Mouse (Mus musculus): ENCODE data around the gene Ndrg3. TPM values are rescaled to one million over a fixed set of nuclear protein-coding genes. Genes with fewer than 3 reads are reported as not detected.
A peak's percentile ranks its signal among the peaks of the same experiment; 100 is the strongest.

The Ndrg3 gene
- polyA plus RNA-seq, 1 experiment = 63.6 TPM

GRCm38 (mm10) chr2:157006511-157007233 is 14.8 kb upstream of the Ndrg3 start, which contains the start of gene Dsn1:
Gene Dsn1, minus strand, starts transcription at chr2:157007154.
- Histone ChIP-seq H3K4me3 (ENCODE audit: insufficient read depth, low read length) (peak within 1 kb of the TSS; percentile 75), H3K4me1 (ENCODE audit: control insufficient read depth, insufficient read depth, low read length) (peaks cover 5% of the 10 kb centered on the region; the same call in 1 of the 2 replicates), H3K27ac (ENCODE audit: insufficient read depth, low read length) (peak within 1 kb of the TSS; percentile 12; the same call in 1 of the 2 replicates)
- TF ChIP-seq CTCF (IDR thresholded peaks at IDR 0.05; ENCODE audit: borderline replicate concordance, insufficient read depth, low read length) = no peak
- TF ChIP-seq POLR2A (IDR thresholded peaks at IDR 0.05; ENCODE audit: low read depth, low read length) = peak; percentile 94

- no peak for TF ChIP-seq POLR2A (IDR thresholded peaks at IDR 0.05; ENCODE audit: low read depth, low read length)
- TF ChIP-seq CTCF (IDR thresholded peaks at IDR 0.05; ENCODE audit: borderline replicate concordance, insufficient read depth, low read length) = no peak
- H3K4me3 ChIP-seq (ENCODE audit: insufficient read depth, low read length) = no peak overlapping the region
- H3K4me1 ChIP-seq (ENCODE audit: control insufficient read depth, insufficient read depth, low read length) = peaks cover 3% of the 10 kb centered on the region; the same call in 1 of the 2 replicates
- no peak overlapping the region for H3K27ac ChIP-seq (ENCODE audit: insufficient read depth, low read length)
Measured at GRCm38 (mm10) chr2:157002321-157002720, 10.5 kb upstream of the Ndrg3 start.

GRCm38 (mm10) chr2:156998263-156998662 is 6.4 kb upstream of the Ndrg3 start:
- no peak overlapping the region for H3K27ac ChIP-seq (ENCODE audit: insufficient read depth, low read length)
- H3K4me3 ChIP-seq (ENCODE audit: insufficient read depth, low read length) = no peak overlapping the region
- TF ChIP-seq POLR2A (IDR thresholded peaks at IDR 0.05; ENCODE audit: low read depth, low read length) (no peak), CTCF (IDR thresholded peaks at IDR 0.05; ENCODE audit: borderline replicate concordance, insufficient read depth, low read length) (no peak)
- H3K4me1 ChIP-seq (ENCODE audit: control insufficient read depth, insufficient read depth, low read length) = no peaks in the 10 kb centered on the region

GRCm38 (mm10) chr2:156996576-156996975 is 4.7 kb upstream of the Ndrg3 start:
- no peaks in the 10 kb centered on the region for H3K4me1 ChIP-seq (ENCODE audit: control insufficient read depth, insufficient read depth, low read length)
- H3K27ac ChIP-seq (ENCODE audit: insufficient read depth, low read length) = no peak overlapping the region
- TF ChIP-seq POLR2A (IDR thresholded peaks at IDR 0.05; ENCODE audit: low read depth, low read length) (no peak), CTCF (IDR thresholded peaks at IDR 0.05; ENCODE audit: borderline replicate concordance, insufficient read depth, low read length) (peak; percentile 53)
- H3K4me3 ChIP-seq (ENCODE audit: insufficient read depth, low read length) = no peak overlapping the region

GRCm38 (mm10) chr2:156990727-156991431 is 977 bp downstream of the Ndrg3 start:
- H3K4me3 ChIP-seq (ENCODE audit: insufficient read depth, low read length) = peak overlapping the region; percentile 73
- TF ChIP-seq CTCF (IDR thresholded peaks at IDR 0.05; ENCODE audit: borderline replicate concordance, insufficient read depth, low read length) = no peak
- no peak for TF ChIP-seq POLR2A (IDR thresholded peaks at IDR 0.05; ENCODE audit: low read depth, low read length)
- H3K27ac ChIP-seq (ENCODE audit: insufficient read depth, low read length) = no peak overlapping the region
- H3K4me1 ChIP-seq (ENCODE audit: control insufficient read depth, insufficient read depth, low read length) = no peaks in the 10 kb centered on the region

- TF ChIP-seq POLR2A (IDR thresholded peaks at IDR 0.05; ENCODE audit: low read depth, low read length) (no peak), CTCF (IDR thresholded peaks at IDR 0.05; ENCODE audit: borderline replicate concordance, insufficient read depth, low read length) (no peak)
- Histone ChIP-seq H3K27ac (ENCODE audit: insufficient read depth, low read length) (no peak overlapping the region), H3K4me3 (ENCODE audit: insufficient read depth, low read length) (no peak overlapping the region), H3K4me1 (ENCODE audit: control insufficient read depth, insufficient read depth, low read length) (no peaks in the 10 kb centered on the region)
Measured at GRCm38 (mm10) chr2:156987316-156987715, 4.5 kb downstream of the Ndrg3 start.

- H3K4me1 ChIP-seq (ENCODE audit: control insufficient read depth, insufficient read depth, low read length) = peaks cover 7% of the 10 kb centered on the region; the same call in 1 of the 2 replicates
- no peak for TF ChIP-seq CTCF (IDR thresholded peaks at IDR 0.05; ENCODE audit: borderline replicate concordance, insufficient read depth, low read length)
- TF ChIP-seq POLR2A (IDR thresholded peaks at IDR 0.05; ENCODE audit: low read depth, low read length) = no peak
- H3K4me3 ChIP-seq (ENCODE audit: insufficient read depth, low read length) = no peak overlapping the region
- no peak overlapping the region for H3K27ac ChIP-seq (ENCODE audit: insufficient read depth, low read length)
Measured at GRCm38 (mm10) chr2:156982864-156983263, 9.0 kb downstream of the Ndrg3 start.

GRCm38 (mm10) chr2:156981291-156981690 is 10.6 kb downstream of the Ndrg3 start:
- TF ChIP-seq POLR2A (IDR thresholded peaks at IDR 0.05; ENCODE audit: low read depth, low read length) (no peak), CTCF (IDR thresholded peaks at IDR 0.05; ENCODE audit: borderline replicate concordance, insufficient read depth, low read length) (no peak)
- H3K27ac ChIP-seq (ENCODE audit: insufficient read depth, low read length) = no peak overlapping the region
- no peak overlapping the region for H3K4me3 ChIP-seq (ENCODE audit: insufficient read depth, low read length)
- peaks cover 10% of the 10 kb centered on the region for H3K4me1 ChIP-seq (ENCODE audit: control insufficient read depth, insufficient read depth, low read length)

- TF ChIP-seq CTCF (IDR thresholded peaks at IDR 0.05; ENCODE audit: borderline replicate concordance, insufficient read depth, low read length) (no peak), POLR2A (IDR thresholded peaks at IDR 0.05; ENCODE audit: low read depth, low read length) (no peak)
- Histone ChIP-seq H3K4me3 (ENCODE audit: insufficient read depth, low read length) (no peak overlapping the region), H3K4me1 (ENCODE audit: control insufficient read depth, insufficient read depth, low read length) (peaks cover 10% of the 10 kb centered on the region), H3K27ac (ENCODE audit: insufficient read depth, low read length) (peak overlapping the region; percentile 35; the same call in 1 of the 2 replicates)
Measured at GRCm38 (mm10) chr2:156980059-156980458, 11.8 kb downstream of the Ndrg3 start.

- Histone ChIP-seq H3K4me3 (ENCODE audit: insufficient read depth, low read length) (no peak overlapping the region), H3K4me1 (ENCODE audit: control insufficient read depth, insufficient read depth, low read length) (peaks cover 17% of the 10 kb centered on the region), H3K27ac (ENCODE audit: insufficient read depth, low read length) (no peak overlapping the region)
- no peak for TF ChIP-seq CTCF (IDR thresholded peaks at IDR 0.05; ENCODE audit: borderline replicate concordance, insufficient read depth, low read length)
- no peak for TF ChIP-seq POLR2A (IDR thresholded peaks at IDR 0.05; ENCODE audit: low read depth, low read length)
Measured at GRCm38 (mm10) chr2:156976711-156977110, 15.1 kb downstream of the Ndrg3 start.

Data from embryonic fibroblast, embryonic 13.5 days (primary cell).